Comparison of ENCODE assay signal across 20 mouse cellular contexts in genomic region chr2:125411777-125412176, GRCm38 (mm10).
DNase-seq lines count a peak whose midpoint lies in the region; ATAC-seq and TF ChIP-seq lines count a peak whose summit lies in the region.
"Had no signal": no experiment of that assay in that cellular context is flagged by ENCODE, and none has a peak within 500 bp of the region (broad histone marks: within the 10 kb centered on the region; RNA-seq: fewer than 3 reads in every experiment).

No protein-coding gene starts in this region.

- WGBS in heart, embryonic 10.5 days, result 77% methylated on average over 3 of the region's 3 CpGs
- 32% methylated on average over 3 of the region's 3 CpGs for WGBS in heart, adult 2 months
- WGBS in heart, postnatal 0 days, result 47% methylated on average over 3 of the region's 3 CpGs

- intact Hi-C loops in heart, adult 2 months (cut with DNase I), result loop anchor here (5.0 kb wide), 2 partner anchors 41 to 96 kb away; partner anchors contain the start of genes Fbn1 and Gm9913

- H3K4me2 ChIP-seq in heart, postnatal 0 days (ENCODE audit: low read depth, low read length), result no peak overlapping the region
- H3K4me2 ChIP-seq: midbrain, embryonic 12.5 days; neural tube, embryonic 13.5 days had no signal

- H3K9me3 ChIP-seq in heart, embryonic 10.5 days, result no peaks in the 10 kb centered on the region
- H3K9me3 ChIP-seq in heart, postnatal 0 days (replicated peaks; ENCODE audit: control insufficient read depth, low read length), result no peaks in the 10 kb centered on the region
- H3K9me3 ChIP-seq: midbrain, embryonic 12.5 days; neural tube, embryonic 13.5 days had no signal

- no peak for TF ChIP-seq CTCF in heart, adult 2 months (IDR thresholded peaks at IDR 0.05)
- TF ChIP-seq CTCF in heart, postnatal 0 days (IDR thresholded peaks at IDR 0.05; ENCODE audit: low read depth), result no peak

- no peak for TF ChIP-seq POLR2A in heart, adult 2 months (IDR thresholded peaks at IDR 0.05; ENCODE audit: insufficient read depth, low read depth, low read length)

- TF ChIP-seq EP300 in heart, adult 2 months (IDR thresholded peaks at IDR 0.05; ENCODE audit: insufficient read depth, low read depth, low read length), result 0 out of 2 replicates have a peak, but pooled peaks have one; percentile 30
- no peak for TF ChIP-seq EP300 in heart, postnatal 0 days (IDR thresholded peaks at IDR 0.05; ENCODE audit: low read depth)

- peaks cover 15% of the 10 kb centered on the region for H3K36me3 ChIP-seq in heart, embryonic 10.5 days
- peaks cover 6% of the 10 kb centered on the region for H3K36me3 ChIP-seq in heart, adult 2 months (ENCODE audit: control insufficient read depth, insufficient read depth, low read length)
- no peaks in the 10 kb centered on the region for H3K36me3 ChIP-seq in heart, postnatal 0 days (replicated peaks; ENCODE audit: control insufficient read depth, insufficient read depth, low read length)
- H3K36me3 ChIP-seq: midbrain, embryonic 12.5 days; neural tube, embryonic 13.5 days had no signal

- ATAC-seq in heart, postnatal 0 days (ENCODE audit: insufficient read depth, low read depth), result peak; percentile 33; the same call in 1 of the 2 replicates
- no peak for ATAC-seq in megakaryocyte progenitor cell, adult 5-6 weeks (replicated peaks; ENCODE audit: poor library complexity)
- ATAC-seq: forebrain, embryonic 16.5 days; hindbrain, embryonic 16.5 days; intestine, postnatal 0 days had no signal

- no peak overlapping the region for H3K4me3 ChIP-seq in heart, embryonic 10.5 days
- H3K4me3 ChIP-seq in heart, adult 2 months, result no peak overlapping the region
- no peak overlapping the region for H3K4me3 ChIP-seq in heart, postnatal 0 days (ENCODE audit: low read depth, low read length)
- H3K4me3 ChIP-seq: midbrain, embryonic 12.5 days; neural tube, embryonic 13.5 days had no signal

- H3K27ac ChIP-seq in heart, embryonic 10.5 days, result no peak overlapping the region; the same call in 1 of the 2 replicates
- H3K27ac ChIP-seq in heart, adult 2 months, result peak overlapping the region; percentile 86
- peak overlapping the region; percentile 54; the same call in 1 of the 2 replicates for H3K27ac ChIP-seq in heart, postnatal 0 days (ENCODE audit: low read depth)
- H3K27ac ChIP-seq: kidney, postnatal 0 days; midbrain, embryonic 12.5 days; neural tube, embryonic 13.5 days had no signal

- H3K27me3 ChIP-seq in heart, embryonic 10.5 days (ENCODE audit: insufficient read depth, poor library complexity, severe bottlenecking), result no peaks in the 10 kb centered on the region
- no peaks in the 10 kb centered on the region for H3K27me3 ChIP-seq in heart, adult 2 months (ENCODE audit: control insufficient read depth, insufficient read depth, low read length)
- no peaks in the 10 kb centered on the region for H3K27me3 ChIP-seq in heart, postnatal 0 days (ENCODE audit: control insufficient read depth, insufficient read depth, low read length)
- H3K27me3 ChIP-seq: midbrain, embryonic 12.5 days; neural tube, embryonic 13.5 days had no signal

- H3K9ac ChIP-seq in heart, adult 2 months (ENCODE audit: low read depth, low read length), result no peak overlapping the region; the same call in 1 of the 2 replicates
- no peak overlapping the region for H3K9ac ChIP-seq in heart, postnatal 0 days (replicated peaks; ENCODE audit: low read depth, low read length)
- H3K9ac ChIP-seq: midbrain, embryonic 12.5 days; neural tube, embryonic 13.5 days had no signal

- peaks cover 7% of the 10 kb centered on the region; the same call in 1 of the 2 replicates for H3K4me1 ChIP-seq in heart, embryonic 10.5 days
- H3K4me1 ChIP-seq in heart, adult 2 months (ENCODE audit: control insufficient read depth, insufficient read depth, low read length), result peaks cover 4% of the 10 kb centered on the region
- no peaks in the 10 kb centered on the region for H3K4me1 ChIP-seq in heart, postnatal 0 days (ENCODE audit: control insufficient read depth, insufficient read depth)
- H3K4me1 ChIP-seq: midbrain, embryonic 12.5 days; neural tube, embryonic 13.5 days had no signal

- no peaks in the 10 kb centered on the region for H3K79me2 ChIP-seq in heart, adult 2 months (replicated peaks; ENCODE audit: control insufficient read depth, insufficient read depth, low read length)

- DNase-seq in heart, adult 11 months, result peak; percentile 98
- DNase-seq in heart, embryonic 10.5 days (ENCODE audit: low spot score), result no peak
- DNase-seq in 416B (ENCODE audit: low read depth) (peak; percentile 52), MN1 (ENCODE audit: low spot score) (no peak)
- peak in 1 of 2 experiments; percentile 58 for DNase-seq in heart, adult 2 months
- peak; percentile 26 for DNase-seq in heart, postnatal 0 days (ENCODE audit: low spot score)
- DNase-seq in cerebellum, adult 9-11 months, result no peak
- DNase-seq: adrenal gland, postnatal 25 days; cerebellum, postnatal 10 days; layer of hippocampus, adult 9-11 months; lung, postnatal 36 days; right cerebral cortex, postnatal 14 days; thymus, postnatal 36 days had no signal

Comparison
In these comparisons a context has a peak if more than half of its experiments do, and no peak if none do; other contexts are left out.
1. DNase-seq: peak in heart, adult 11 months (single experiment), 416B (single experiment) and heart, postnatal 0 days (single experiment); none in heart, embryonic 10.5 days (single experiment), MN1 (single experiment) and cerebellum, adult 9-11 months (single experiment).